17 mouse cellular contexts compared by ENCODE assay signal in genomic region chr10:121251191-121251590, GRCm38 (mm10).
DNase-seq lines count a peak whose midpoint lies in the region; ATAC-seq and TF ChIP-seq lines count a peak whose summit lies in the region.
"Had no signal": no experiment of that assay in that cellular context is flagged by ENCODE, and none has a peak within 500 bp of the region (broad histone marks: within the 10 kb centered on the region; RNA-seq: fewer than 3 reads in every experiment).

No protein-coding gene starts in this region.

- H3K9me3 ChIP-seq in intestine, postnatal 0 days (ENCODE audit: control insufficient read depth): no peaks in the 10 kb centered on the region
- no peaks in the 10 kb centered on the region for H3K9me3 ChIP-seq in intestine, embryonic 15.5 days
- no peaks in the 10 kb centered on the region for H3K9me3 ChIP-seq in lung, postnatal 0 days (ENCODE audit: low read length)
- H3K9me3 ChIP-seq: liver, embryonic 13.5 days had no signal

- 61% methylated on average over 8 of the region's 8 CpGs for WGBS in intestine, postnatal 0 days
- WGBS in intestine, embryonic 15.5 days: 63% methylated on average over 8 of the region's 8 CpGs
- 4% methylated on average over 8 of the region's 8 CpGs for WGBS in bone marrow, adult 2 months
- WGBS in lung, postnatal 0 days: 30% methylated on average over 8 of the region's 8 CpGs

- no peak for ATAC-seq in intestine, postnatal 0 days
- ATAC-seq in intestine, embryonic 15.5 days: no peak
- ATAC-seq in lung, postnatal 0 days: no peak
- ATAC-seq: forebrain, embryonic 16.5 days; intestine, embryonic 16.5 days had no signal

- H3K9ac ChIP-seq in intestine, postnatal 0 days (ENCODE audit: low read depth, low read length): no peak overlapping the region
- no peak overlapping the region for H3K9ac ChIP-seq in intestine, embryonic 15.5 days
- no peak overlapping the region for H3K9ac ChIP-seq in lung, postnatal 0 days (replicated peaks; ENCODE audit: low read depth)
- H3K9ac ChIP-seq: liver, embryonic 13.5 days had no signal

- H3K4me2 ChIP-seq in intestine, postnatal 0 days (replicated peaks; ENCODE audit: low read depth): 0 out of 2 replicates have a peak overlapping the region, but pooled peaks have one; percentile 27
- no peak overlapping the region for H3K4me2 ChIP-seq in intestine, embryonic 15.5 days (replicated peaks)
- H3K4me2 ChIP-seq in lung, postnatal 0 days (replicated peaks; ENCODE audit: low read depth, low read length): 0 out of 2 replicates have a peak overlapping the region, but pooled peaks have one; percentile 19
- H3K4me2 ChIP-seq: liver, embryonic 13.5 days had no signal

- no peaks in the 10 kb centered on the region for H3K4me1 ChIP-seq in intestine, postnatal 0 days (replicated peaks; ENCODE audit: control insufficient read depth, insufficient read depth, low read length)
- no peaks in the 10 kb centered on the region for H3K4me1 ChIP-seq in intestine, embryonic 15.5 days (replicated peaks)
- H3K4me1 ChIP-seq in bone marrow, adult 2 months (ENCODE audit: control insufficient read depth, insufficient read depth, low read length): peaks cover 1% of the 10 kb centered on the region; the same call in 1 of the 2 replicates
- peaks cover 10% of the 10 kb centered on the region; the same call in 1 of the 2 replicates for H3K4me1 ChIP-seq in lung, postnatal 0 days (ENCODE audit: insufficient read depth, low read depth, low read length)
- H3K4me1 ChIP-seq: liver, embryonic 13.5 days had no signal

- no peak overlapping the region for H3K27ac ChIP-seq in intestine, postnatal 0 days (ENCODE audit: low read depth, low read length)
- H3K27ac ChIP-seq in intestine, embryonic 15.5 days: no peak overlapping the region
- H3K27ac ChIP-seq in bone marrow, adult 2 months (ENCODE audit: control insufficient read depth, insufficient read depth, low read depth, low read length, poor library complexity): no peak overlapping the region
- peak overlapping the region; percentile 32; the same call in 1 of the 2 replicates for H3K27ac ChIP-seq in lung, postnatal 0 days (ENCODE audit: low read length)
- H3K27ac ChIP-seq: left cerebral cortex, adult 2 months; liver, embryonic 13.5 days had no signal

- peak; percentile 80 for DNase-seq in 416B (ENCODE audit: low read depth)
- peak; percentile 29 for DNase-seq in lung, postnatal 0 days (ENCODE audit: low spot score)
- no peak for DNase-seq in left cerebral cortex, adult 11 months (ENCODE audit: low spot score)
- no peak for DNase-seq in cerebellum, adult 18-20 months
- DNase-seq: cerebellum, adult 2 months; kidney, postnatal 4 days; liver, embryonic 13.5 days; midbrain, embryonic 14.5 days; right cerebral cortex, postnatal 25 days; thymus, adult 2 months had no signal

- no peaks in the 10 kb centered on the region for H3K27me3 ChIP-seq in intestine, postnatal 0 days (replicated peaks; ENCODE audit: control insufficient read depth, insufficient read depth, low read length)
- no peaks in the 10 kb centered on the region; the same call in 1 of the 2 replicates for H3K27me3 ChIP-seq in intestine, embryonic 15.5 days (replicated peaks)
- no peaks in the 10 kb centered on the region for H3K27me3 ChIP-seq in lung, postnatal 0 days (replicated peaks; ENCODE audit: insufficient read depth, low read length)
- H3K27me3 ChIP-seq: CH12.LX; liver, embryonic 13.5 days had no signal

- TF ChIP-seq POLR2A in bone marrow, adult 2 months (IDR thresholded peaks at IDR 0.05; ENCODE audit: borderline replicate concordance, control insufficient read depth, low read depth, low read length): no peak

- no peak overlapping the region for H3K4me3 ChIP-seq in intestine, postnatal 0 days (ENCODE audit: low read depth, low read length)
- no peak overlapping the region for H3K4me3 ChIP-seq in intestine, embryonic 15.5 days (replicated peaks)
- peak overlapping the region; percentile 19 for H3K4me3 ChIP-seq in bone marrow, adult 2 months (replicated peaks; ENCODE audit: control insufficient read depth, low read depth, low read length)
- H3K4me3 ChIP-seq in lung, postnatal 0 days (ENCODE audit: low read depth, low read length): no peak overlapping the region
- H3K4me3 ChIP-seq: left cerebral cortex, adult 2 months; liver, embryonic 13.5 days had no signal

- no peak for TF ChIP-seq EP300 in lung, postnatal 0 days (IDR thresholded peaks at IDR 0.05)

- H3K36me3 ChIP-seq in intestine, postnatal 0 days (ENCODE audit: control insufficient read depth, insufficient read depth): no peaks in the 10 kb centered on the region
- H3K36me3 ChIP-seq in intestine, embryonic 15.5 days: no peaks in the 10 kb centered on the region
- no peaks in the 10 kb centered on the region for H3K36me3 ChIP-seq in lung, postnatal 0 days (ENCODE audit: insufficient read depth, low read length)
- H3K36me3 ChIP-seq: liver, embryonic 13.5 days had no signal

- TF ChIP-seq CTCF in intestine, postnatal 0 days (IDR thresholded peaks at IDR 0.05; ENCODE audit: low read depth): no peak
- TF ChIP-seq CTCF in bone marrow, adult 2 months (IDR thresholded peaks at IDR 0.05; ENCODE audit: control insufficient read depth, insufficient read depth, low read length): no peak
- TF ChIP-seq CTCF in lung, postnatal 0 days (IDR thresholded peaks at IDR 0.05): no peak

Comparison
In these comparisons a context has a peak if more than half of its experiments do, and no peak if none do; other contexts are left out.
1. DNase-seq: peak in 416B (single experiment) and lung, postnatal 0 days (single experiment); none in left cerebral cortex, adult 11 months (single experiment) and cerebellum, adult 18-20 months (0 of 2).